Mouse (Mus musculus) hindbrain, postnatal 0 days (tissue): ENCODE data around the gene Lgals3. TPM values are rescaled to one million over a fixed set of nuclear protein-coding genes. Genes with fewer than 3 reads are reported as not detected.

Experiments
- ATAC-seq: fragments of 200-750 bp; cut with Nextera tagmentation; 2 replicates; pipeline ENCODE4 v1.8.0; 2017; ENCODE audit warnings: mild to moderate bottlenecking, moderate TSS enrichment, moderate library complexity
- DNase-seq: peaks from one replicate; pipeline ENCODE4 v3.0.0-alpha.2; 2015; ENCODE audit warnings: low spot score
- H3K27ac ChIP-seq: fragments of 300-500 bp; sonication (generic); 2 replicates; pipeline ENCODE4 v1.5.1; 2014; ENCODE audit warnings: mild to moderate bottlenecking
- H3K27me3 ChIP-seq: fragments of 300-500 bp; sonication (generic); 2 replicates; pipeline ENCODE4 v1.6.1; 2014; ENCODE audit warnings: low read length, mixed read lengths; ENCODE audit not compliant: insufficient read depth
- H3K36me3 ChIP-seq: fragments of 300-500 bp; sonication (generic); 2 replicates; pipeline ENCODE4 v1.6.1; 2014; ENCODE audit warnings: low read length, mixed read lengths; ENCODE audit not compliant: insufficient read depth
- H3K4me1 ChIP-seq: fragments of 300-500 bp; sonication (generic); 2 replicates; pipeline ENCODE4 v1.6.1; 2014; ENCODE audit warnings: antibody characterized with exemption, low read length, mixed read lengths; ENCODE audit not compliant: insufficient read depth
- H3K4me2 ChIP-seq: fragments of 300-500 bp; sonication (generic); 2 replicates; pipeline ENCODE4 v1.6.1; 2014; ENCODE audit warnings: low read depth, mild to moderate bottlenecking, low read length, moderate library complexity, mixed read lengths
- H3K4me3 ChIP-seq: fragments of 300-500 bp; sonication (generic); 2 replicates; pipeline ENCODE4 v1.5.1; 2014; ENCODE audit warnings: low read length
- H3K9ac ChIP-seq: fragments of 300-500 bp; sonication (generic); replicated peaks from 2 replicates; pipeline ENCODE4 v1.6.1; 2014; ENCODE audit warnings: mild to moderate bottlenecking, low read length, moderate library complexity, mixed read lengths
- H3K9me3 ChIP-seq: fragments of 300-500 bp; sonication (generic); 2 replicates; pipeline ENCODE4 v1.6.1; 2016; ENCODE audit warnings: low read length, mixed read lengths
- CTCF ChIP-seq: IDR thresholded peaks from 2 replicates; pipeline ENCODE4 v1.5.1; 2016; ENCODE audit warnings: antibody characterized with exemption, control low read depth, low read depth
- WGBS: fragments of 180-500 bp; shearing (Covaris S2); extraction: QIAGEN DNeasy Blood & Tissue Kit; methylation state at CpG from one replicate; pipeline ENCODE4 v1.1.7; 2014; 5-methylcytosine and 5-hydroxymethylcytosine counted together
- polyA plus RNA-seq: library from polyadenylated mRNA; unstranded; fragments of >200 nt; fragmentation: Nextera tagmentation; extraction: Ambion mirVana; gene quantifications from 2 replicates; pipeline ENCODE4 v1.2.1, GENCODE M21; 2015
- total RNA-seq: library from RNA; depleted of rRNA; stranded (reverse); fragments of >200 nt; gene quantifications from 2 replicates; pipeline ENCODE4 v1.2.3, GENCODE M21; 2014

The Lgals3 gene
- total and polyA plus RNA-seq, 2 experiments from 2014 or later = 2.1 to 6.6 TPM

DNA sequence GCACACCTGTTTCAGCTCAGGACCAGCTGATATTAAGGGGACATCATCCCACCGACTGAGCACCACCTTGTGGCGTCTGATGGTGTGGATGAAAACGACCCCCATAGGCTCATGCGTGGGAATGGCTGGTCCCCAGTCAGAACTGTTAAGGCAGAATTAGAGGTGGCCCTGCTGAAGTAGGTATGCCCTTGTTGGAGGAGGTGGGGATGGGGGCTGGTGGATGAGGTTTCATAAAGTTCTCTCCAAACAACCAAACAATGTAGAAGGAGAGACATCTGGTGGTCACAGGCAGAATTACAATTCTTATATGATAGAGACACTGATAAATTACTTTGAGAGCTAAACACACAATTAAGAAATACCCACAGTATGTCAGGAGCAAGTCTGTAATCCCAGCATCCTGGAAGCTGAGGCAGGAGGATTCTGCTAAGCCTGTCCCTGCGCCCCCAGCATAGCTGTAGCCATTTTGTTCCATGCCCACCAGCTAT is 28.7 kb downstream of the Lgals3 start:
- Histone ChIP-seq H3K27ac (peak overlapping the region; percentile 51; the same call in 1 of the 2 replicates), H3K36me3 (no peaks in the 10 kb centered on the region; the same call in 1 of the 2 replicates), H3K4me1 (no peaks in the 10 kb centered on the region), H3K27me3 (no peaks in the 10 kb centered on the region), H3K9ac (no peak overlapping the region), H3K4me2 (no peak overlapping the region), H3K4me3 (no peak overlapping the region), H3K9me3 (no peaks in the 10 kb centered on the region)
- 54% methylated on average over 5 of the region's 5 CpGs for WGBS
- TF ChIP-seq CTCF = peak; percentile 78
- DNase-seq = peak; percentile 71
- ATAC-seq = peak; percentile 71

GRCm38 (mm10) chr14:47402735-47403134 is 35.2 kb downstream of the Lgals3 start:
- DNase-seq (no peak), ATAC-seq (no peak)
- Histone ChIP-seq H3K4me1 (no peaks in the 10 kb centered on the region), H3K27ac (no peak overlapping the region), H3K4me3 (no peak overlapping the region), H3K9ac (no peak overlapping the region), H3K4me2 (no peak overlapping the region), H3K27me3 (no peaks in the 10 kb centered on the region), H3K9me3 (no peaks in the 10 kb centered on the region), H3K36me3 (no peaks in the 10 kb centered on the region; the same call in 1 of the 2 replicates)
- WGBS = 92% methylated on average over 8 of the region's 8 CpGs
- no peak for TF ChIP-seq CTCF

- Histone ChIP-seq H3K4me2 (no peak overlapping the region), H3K9me3 (no peaks in the 10 kb centered on the region), H3K27ac (no peak overlapping the region), H3K4me1 (no peaks in the 10 kb centered on the region), H3K4me3 (no peak overlapping the region), H3K27me3 (no peaks in the 10 kb centered on the region), H3K9ac (no peak overlapping the region), H3K36me3 (no peaks in the 10 kb centered on the region)
- ATAC-seq = no peak
- WGBS = 72% methylated on average over 9 of the region's 9 CpGs
- no peak for DNase-seq
- no peak for TF ChIP-seq CTCF
Measured at GRCm38 (mm10) chr14:47406000-47406399, 38.4 kb downstream of the Lgals3 start.

DNA sequence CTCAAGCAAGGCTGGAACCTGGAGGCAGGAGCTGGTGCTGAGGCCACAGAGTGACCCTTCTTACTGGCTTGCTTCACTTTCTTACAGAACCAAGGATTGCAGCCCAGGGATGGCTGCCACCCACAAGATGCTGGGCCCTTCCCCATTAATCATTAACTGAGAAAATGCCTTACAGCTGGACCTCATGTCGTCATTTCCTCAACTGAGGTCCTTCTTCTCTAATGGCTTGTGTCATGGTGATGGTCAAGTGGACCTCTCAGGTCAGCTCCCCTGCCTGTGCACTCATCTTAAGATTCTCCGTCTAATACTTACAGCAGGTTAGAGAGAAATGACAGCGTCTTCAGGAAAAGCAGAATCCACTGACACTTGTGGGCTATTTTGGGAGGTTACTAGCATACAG is 49.8 kb downstream of the Lgals3 start:
- Histone ChIP-seq H3K9me3 (no peaks in the 10 kb centered on the region), H3K4me1 (no peaks in the 10 kb centered on the region), H3K9ac (no peak overlapping the region), H3K27ac (no peak overlapping the region), H3K4me2 (peak overlapping the region; percentile 73), H3K4me3 (peak overlapping the region; percentile 48), H3K27me3 (no peaks in the 10 kb centered on the region), H3K36me3 (no peaks in the 10 kb centered on the region; the same call in 1 of the 2 replicates)
- no peak for TF ChIP-seq CTCF
- 30% methylated on average over 3 of the region's 3 CpGs for WGBS
- ATAC-seq (no peak), DNase-seq (no peak)

- Histone ChIP-seq H3K36me3 (no peaks in the 10 kb centered on the region), H3K27ac (no peak within 1 kb of the TSS), H3K4me3 (peak within 1 kb of the TSS; percentile 48), H3K4me1 (no peaks in the 10 kb centered on the region), H3K9ac (peak within 1 kb of the TSS; percentile 37; the same call in 1 of the 2 replicates), H3K27me3 (no peaks in the 10 kb centered on the region), H3K4me2 (peak within 1 kb of the TSS; percentile 73), H3K9me3 (no peaks in the 10 kb centered on the region)
- WGBS = 1% methylated on average over 36 of the region's 36 CpGs
- ATAC-seq = peak; percentile 97
- DNase-seq = peak; percentile 95
- TF ChIP-seq CTCF = no peak
Measured at GRCm38 (mm10) chr14:47417775-47418665, 50.5 kb downstream of the Lgals3 start, which contains the start of gene Dlgap5. Gene Dlgap5 (minus strand): TSS chr14:47418407.

- Histone ChIP-seq H3K4me1 (no peaks in the 10 kb centered on the region), H3K4me3 (peak overlapping the region; percentile 48), H3K9ac (peak overlapping the region; percentile 37; the same call in 1 of the 2 replicates), H3K27ac (no peak overlapping the region), H3K4me2 (peak overlapping the region; percentile 73), H3K36me3 (no peaks in the 10 kb centered on the region), H3K9me3 (no peaks in the 10 kb centered on the region), H3K27me3 (no peaks in the 10 kb centered on the region)
- DNase-seq (no peak), ATAC-seq (no peak)
- no peak for TF ChIP-seq CTCF
- WGBS = 43% methylated on average over 5 of the region's 5 CpGs
Measured at GRCm38 (mm10) chr14:47418666-47418991, 51.1 kb downstream of the Lgals3 start.
